Mouse (Mus musculus) kidney, embryonic 14.5 days (tissue): ENCODE data around the gene Prkn. TPM values are rescaled to one million over a fixed set of nuclear protein-coding genes. Genes with fewer than 3 reads are reported as not detected.
A peak's percentile ranks its signal among the peaks of the same experiment; 100 is the strongest.

ENCODE experiments used
- ATAC-seq: fragments of 200-750 bp; cut with Nextera tagmentation; 2 replicates; pipeline ENCODE4 v1.8.0; 2017; ENCODE audit warnings: moderate number of reproducible peaks, mild to moderate bottlenecking, moderate TSS enrichment, moderate library complexity; ENCODE audit not compliant: low FRiP score, low TSS enrichment
- H3K27ac ChIP-seq: fragments of 300-500 bp; sonication (generic); 2 replicates; pipeline ENCODE4 v1.5.1; 2014; ENCODE audit warnings: low read depth, mild to moderate bottlenecking, low read length, moderate library complexity, mixed read lengths
- H3K27me3 ChIP-seq: fragments of 300-500 bp; sonication (generic); 2 replicates; pipeline ENCODE4 v1.6.1; 2014; ENCODE audit warnings: mild to moderate bottlenecking, low read length; ENCODE audit not compliant: control insufficient read depth, insufficient read depth
- H3K36me3 ChIP-seq: fragments of 300-500 bp; sonication (generic); 2 replicates; pipeline ENCODE4 v1.6.1; 2014; ENCODE audit warnings: low read length, mixed read lengths; ENCODE audit not compliant: control insufficient read depth, insufficient read depth
- H3K4me1 ChIP-seq: fragments of 300-500 bp; sonication (generic); 2 replicates; pipeline ENCODE4 v1.6.1; 2014; ENCODE audit warnings: low read length, mixed read lengths; ENCODE audit not compliant: control insufficient read depth, insufficient read depth
- H3K4me2 ChIP-seq: fragments of 300-500 bp; sonication (generic); replicated peaks from 2 replicates; pipeline ENCODE4 v1.6.1; 2014; ENCODE audit warnings: low read depth, mild to moderate bottlenecking, low read length
- H3K4me3 ChIP-seq: fragments of 300-500 bp; sonication (generic); 2 replicates; pipeline ENCODE4 v1.5.1; 2014; ENCODE audit warnings: mild to moderate bottlenecking, low read length
- H3K9ac ChIP-seq: fragments of 300-500 bp; sonication (generic); 2 replicates; pipeline ENCODE4 v1.6.1; 2014; ENCODE audit warnings: low read depth, mild to moderate bottlenecking, low read length, moderate library complexity
- H3K9me3 ChIP-seq: fragments of 300-500 bp; sonication (generic); 2 replicates; pipeline ENCODE4 v1.6.1; 2016; ENCODE audit warnings: low read length; ENCODE audit not compliant: control insufficient read depth
- WGBS: fragments of 180-500 bp; shearing (Covaris S2); extraction: QIAGEN DNeasy Blood & Tissue Kit; methylation state at CpG from one replicate; pipeline ENCODE4 v1.1.7; 2014; 5-methylcytosine and 5-hydroxymethylcytosine counted together
- polyA plus RNA-seq: library from polyadenylated mRNA; unstranded; fragments of >200 nt; fragmentation: Nextera tagmentation; extraction: Ambion mirVana; gene quantifications from 2 replicates; pipeline ENCODE4 v1.2.1, GENCODE M21; 2014

Prkn gene
- polyA plus RNA-seq, 1 experiment from 2014 or later: 2.2 TPM

- WGBS: 71% methylated on average over 2 of the region's 2 CpGs
Measured at GRCm38 (mm10) chr17:11765581-11765980, 925.4 kb downstream of the Prkn start.

GRCm38 (mm10) chr17:11767301-11767700, 927.1 kb downstream of the Prkn start:
- ATAC-seq: no peak
- Histone ChIP-seq H3K9ac (no peak overlapping the region), H3K27ac (no peak overlapping the region), H3K36me3 (no peaks in the 10 kb centered on the region), H3K4me3 (no peak overlapping the region), H3K27me3 (no peaks in the 10 kb centered on the region), H3K9me3 (no peaks in the 10 kb centered on the region), H3K4me2 (no peak overlapping the region), H3K4me1 (no peaks in the 10 kb centered on the region)
- 71% methylated on average over 4 of the region's 4 CpGs for WGBS

More at GRCm38 (mm10) chr17:11765581-11765980, 925.4 kb downstream of the Prkn start:
- no peaks in the 10 kb centered on the region for H3K4me1 ChIP-seq
- H3K27me3 ChIP-seq: no peaks in the 10 kb centered on the region
- H3K9ac ChIP-seq: no peak overlapping the region
- no peak overlapping the region for H3K4me3 ChIP-seq
- H3K9me3 ChIP-seq: no peaks in the 10 kb centered on the region
- no peak overlapping the region for H3K4me2 ChIP-seq
- no peak overlapping the region for H3K27ac ChIP-seq
- ATAC-seq: no peak
- H3K36me3 ChIP-seq: no peaks in the 10 kb centered on the region

GRCm38 (mm10) chr17:11768345-11768744, 928.2 kb downstream of the Prkn start:
- Histone ChIP-seq H3K9me3 (no peaks in the 10 kb centered on the region), H3K27ac (no peak overlapping the region), H3K27me3 (no peaks in the 10 kb centered on the region), H3K9ac (no peak overlapping the region), H3K36me3 (no peaks in the 10 kb centered on the region), H3K4me3 (no peak overlapping the region), H3K4me2 (no peak overlapping the region), H3K4me1 (no peaks in the 10 kb centered on the region)
- WGBS: 79% methylated on average over 4 of the region's 4 CpGs
- 0 out of 2 replicates have a peak, but pooled peaks have one; percentile 20 for ATAC-seq

- ATAC-seq: no peak
- Histone ChIP-seq H3K4me1 (no peaks in the 10 kb centered on the region), H3K27me3 (no peaks in the 10 kb centered on the region), H3K4me2 (no peak overlapping the region), H3K36me3 (no peaks in the 10 kb centered on the region), H3K9ac (no peak overlapping the region), H3K9me3 (no peaks in the 10 kb centered on the region), H3K27ac (no peak overlapping the region), H3K4me3 (no peak overlapping the region)
- 95% methylated on average over 1 of the region's 1 CpGs for WGBS
Measured at GRCm38 (mm10) chr17:11768971-11769370, 928.8 kb downstream of the Prkn start.

GRCm38 (mm10) chr17:11769513-11769912, 929.3 kb downstream of the Prkn start:
- no peak for ATAC-seq
- WGBS: 87% methylated on average over 3 of the region's 3 CpGs
- no peak overlapping the region for H3K27ac ChIP-seq
- H3K4me3 ChIP-seq: no peak overlapping the region
- H3K27me3 ChIP-seq: no peaks in the 10 kb centered on the region
- H3K36me3 ChIP-seq: no peaks in the 10 kb centered on the region
- H3K4me1 ChIP-seq: no peaks in the 10 kb centered on the region
- no peak overlapping the region for H3K9ac ChIP-seq
- no peaks in the 10 kb centered on the region for H3K9me3 ChIP-seq
- no peak overlapping the region for H3K4me2 ChIP-seq

- Histone ChIP-seq H3K36me3 (no peaks in the 10 kb centered on the region), H3K4me2 (no peak overlapping the region), H3K4me3 (no peak overlapping the region), H3K27me3 (no peaks in the 10 kb centered on the region), H3K4me1 (peaks cover 6% of the 10 kb centered on the region), H3K9me3 (no peaks in the 10 kb centered on the region), H3K27ac (no peak overlapping the region), H3K9ac (no peak overlapping the region)
- WGBS: 81% methylated on average over 12 of the region's 12 CpGs
- ATAC-seq: no peak
Measured at GRCm38 (mm10) chr17:11779547-11779946, 939.4 kb downstream of the Prkn start.

GRCm38 (mm10) chr17:11780005-11780404, 939.8 kb downstream of the Prkn start:
- ATAC-seq: no peak
- Histone ChIP-seq H3K9ac (no peak overlapping the region), H3K4me1 (peaks cover 6% of the 10 kb centered on the region), H3K9me3 (no peaks in the 10 kb centered on the region), H3K27ac (no peak overlapping the region), H3K36me3 (no peaks in the 10 kb centered on the region), H3K4me2 (no peak overlapping the region), H3K4me3 (no peak overlapping the region), H3K27me3 (no peaks in the 10 kb centered on the region)
- whole genome bisulfite sequencing: 50% methylated on average over 2 of the region's 2 CpGs

- H3K9ac ChIP-seq: no peak overlapping the region
- no peak overlapping the region for H3K27ac ChIP-seq
- no peak overlapping the region for H3K4me2 ChIP-seq
- H3K4me1 ChIP-seq: peaks cover 6% of the 10 kb centered on the region
- peak; percentile 92 for ATAC-seq
- WGBS: 23% methylated on average over 12 of the region's 12 CpGs
- no peak overlapping the region for H3K4me3 ChIP-seq
- no peaks in the 10 kb centered on the region for H3K27me3 ChIP-seq
- no peaks in the 10 kb centered on the region for H3K9me3 ChIP-seq
- H3K36me3 ChIP-seq: no peaks in the 10 kb centered on the region
Measured at GRCm38 (mm10) chr17:11780805-11781481, 940.8 kb downstream of the Prkn start.

GRCm38 (mm10) chr17:11788270-11788936, 948.2 kb downstream of the Prkn start:
- Histone ChIP-seq H3K27ac (no peak overlapping the region), H3K9ac (no peak overlapping the region), H3K4me1 (no peaks in the 10 kb centered on the region), H3K4me2 (no peak overlapping the region), H3K36me3 (no peaks in the 10 kb centered on the region), H3K4me3 (no peak overlapping the region), H3K27me3 (no peaks in the 10 kb centered on the region), H3K9me3 (no peaks in the 10 kb centered on the region)
- no peak for ATAC-seq
- WGBS: 90% methylated on average over 9 of the region's 9 CpGs
